Mouse (Mus musculus) cerebellum, adult 9-10 months (tissue): ENCODE results near the gene Ccdc97.
"Not testable (repeated sequence)": the region's sequence is repeated elsewhere in the genome, so short reads cannot be mapped to it uniquely, and the experiment has no call there.

ENCODE experiments used
- DNase-seq: peaks from one replicate; pipeline ENCODE4 v3.0.0; 2022

Gene Ccdc97

GRCm38 (mm10) chr7:25718788-25719417 is at the start of gene Ccdc97:
Ccdc97 (minus strand) TSS chr7:25719088.
- DNase-seq: peak; percentile 95

GRCm38 (mm10) chr7:25768229-25768628 is 49.3 kb upstream of the Ccdc97 start:
- DNase-seq: no peak

- DNase-seq: no peak
Measured at GRCm38 (mm10) chr7:25766108-25766507, 47.2 kb upstream of the Ccdc97 start.

DNA sequence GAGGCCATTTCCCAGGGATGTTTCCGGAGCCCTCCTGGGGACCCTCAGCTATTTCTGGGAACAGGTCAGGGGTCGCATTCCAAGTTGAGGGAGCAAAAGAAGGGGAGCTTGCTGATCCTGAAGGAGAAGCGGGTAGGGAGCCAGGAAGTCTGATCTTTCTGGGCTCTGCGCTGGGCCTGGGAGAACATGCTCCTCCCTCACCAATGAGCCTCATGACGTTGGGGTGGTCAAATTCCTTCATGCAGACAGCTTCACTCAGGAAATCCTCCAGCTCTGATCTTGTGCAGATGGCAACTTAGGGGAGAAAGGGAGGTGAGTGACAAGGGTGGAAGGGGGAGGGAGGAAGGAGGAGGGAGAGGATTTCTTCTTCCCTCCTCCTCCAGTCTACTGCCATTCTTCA is 45.3 kb upstream of the Ccdc97 start:
- DNase-seq: no peak

DNA sequence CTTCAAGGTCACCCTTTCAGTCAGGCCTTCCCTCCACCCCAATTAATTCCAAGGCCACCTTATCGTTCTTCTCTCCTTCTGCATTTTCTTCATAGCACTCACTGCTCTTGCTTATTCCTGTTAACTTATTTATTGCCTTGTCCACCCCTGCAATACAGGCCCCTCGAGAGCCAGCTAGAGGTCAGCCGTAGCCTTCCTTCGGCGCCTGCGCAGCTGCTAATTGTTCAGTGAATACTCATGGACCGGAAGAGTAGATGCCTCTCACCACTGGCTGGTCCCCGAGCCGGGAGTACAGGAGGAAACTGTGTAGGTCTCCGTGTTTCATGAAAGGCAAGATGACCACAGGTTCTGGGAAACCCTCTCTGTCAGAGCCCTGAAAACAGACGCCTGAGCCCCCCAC is 44.8 kb upstream of the Ccdc97 start:
- no peak for DNase-seq

- DNase-seq: no peak
Measured at GRCm38 (mm10) chr7:25761354-25761753, 42.5 kb upstream of the Ccdc97 start.

- DNase-seq: peak; percentile 86
Measured at GRCm38 (mm10) chr7:25756011-25756410, 37.1 kb upstream of the Ccdc97 start.

GRCm38 (mm10) chr7:25755468-25755833 is 36.6 kb upstream of the Ccdc97 start:
- no peak for DNase-seq

- peak; percentile 100 for DNase-seq
Measured at GRCm38 (mm10) chr7:25754738-25755467, 36.0 kb upstream of the Ccdc97 start, which contains the start of gene Hnrnpul1. Hnrnpul1 (minus strand) TSS chr7:25754757.

DNA sequence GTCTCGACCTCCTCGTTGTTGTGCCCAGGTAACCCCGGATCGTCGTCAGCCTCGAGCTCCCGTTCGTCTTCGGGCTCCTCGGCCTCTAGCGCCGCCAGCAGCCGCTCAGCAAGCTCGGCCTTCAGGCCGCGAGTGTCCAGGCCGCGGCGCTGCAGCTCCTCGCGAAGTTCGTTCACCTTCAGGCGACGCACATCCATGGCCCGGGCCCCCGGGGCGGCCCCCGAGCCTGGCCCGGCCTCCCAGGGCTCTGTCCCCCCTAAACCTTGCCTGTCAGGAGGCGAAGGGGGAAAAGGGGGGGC is 35.5 kb upstream of the Ccdc97 start:
- no peak for DNase-seq

DNA sequence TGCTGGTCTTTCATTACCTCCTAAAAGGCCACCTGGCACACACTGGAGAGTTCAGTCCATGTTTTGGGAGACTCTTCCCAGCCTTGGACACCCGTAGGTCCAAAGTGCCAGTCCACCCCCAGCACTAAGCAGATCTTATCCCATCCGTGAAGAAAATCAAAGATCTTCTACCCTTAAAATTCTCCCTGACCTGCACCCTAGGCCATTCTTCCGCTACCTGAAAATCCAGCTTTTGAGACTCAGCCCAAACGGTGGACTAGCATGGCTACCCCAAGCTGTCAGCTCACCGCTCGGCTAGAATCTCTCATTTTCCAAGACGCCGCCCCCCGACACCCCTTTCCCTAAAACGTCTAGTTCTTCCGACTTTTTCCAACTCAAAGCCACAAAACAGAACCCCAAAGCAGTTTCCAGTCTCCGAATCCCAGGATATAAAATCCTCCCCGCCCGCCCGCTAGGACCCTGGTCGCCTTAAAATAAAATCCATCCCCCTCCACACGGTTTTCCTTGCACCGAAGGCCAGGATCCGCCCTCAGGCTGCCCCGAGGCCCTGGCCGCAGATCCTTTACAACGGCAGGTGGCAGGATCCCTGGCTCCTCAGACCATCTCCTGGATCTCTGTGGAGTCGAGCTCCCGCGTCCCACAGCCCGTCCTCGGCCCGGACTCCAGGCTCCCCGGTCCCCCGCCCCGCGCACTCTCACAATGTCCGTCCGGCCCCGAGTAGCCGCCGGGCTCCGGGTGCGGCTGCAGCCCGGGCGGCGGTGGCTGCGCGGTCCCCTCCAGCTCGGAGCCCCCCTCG is 35.0 kb upstream of the Ccdc97 start:
- DNase-seq: peak; percentile 48

DNA sequence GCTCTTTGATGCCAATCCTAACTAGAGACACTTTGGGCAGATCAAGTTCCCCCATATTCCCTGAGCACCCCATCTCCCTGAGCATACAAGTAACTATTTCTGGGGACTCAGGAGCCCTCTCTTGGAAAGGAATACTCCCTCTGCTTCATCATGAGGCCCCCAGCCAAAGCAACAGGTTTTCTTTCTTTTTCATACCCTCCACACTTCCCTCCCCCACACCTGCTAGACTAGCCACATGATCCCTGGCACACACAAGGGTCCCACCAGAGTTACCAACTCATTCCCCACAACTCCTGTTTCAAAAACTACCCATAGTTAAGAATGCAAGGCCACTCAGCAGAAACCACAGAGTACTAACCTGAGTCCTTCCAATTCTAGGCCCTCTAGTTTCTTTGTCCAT is 34.2 kb upstream of the Ccdc97 start:
- peak; percentile 55 for DNase-seq

DNA sequence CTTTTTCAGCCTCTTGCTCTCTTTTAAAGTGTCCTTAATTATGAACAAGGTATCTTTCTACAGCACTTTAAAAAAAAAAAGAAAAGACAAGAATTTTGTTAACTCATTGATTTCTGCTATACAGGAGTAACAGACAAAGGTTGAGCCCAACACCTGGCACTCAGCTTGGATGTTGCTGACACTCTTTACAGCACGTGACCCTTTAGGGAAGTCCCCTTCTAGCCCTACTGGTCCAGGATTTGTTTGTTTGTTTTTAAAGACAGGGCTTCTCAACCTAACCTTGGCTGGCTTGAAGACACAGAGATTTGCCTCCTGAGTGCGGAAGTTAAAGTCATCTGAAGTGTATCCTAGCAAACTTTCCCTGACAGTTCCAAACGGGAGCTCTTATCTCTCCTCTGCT is 28.0 kb upstream of the Ccdc97 start:
- DNase-seq: no peak

DNA sequence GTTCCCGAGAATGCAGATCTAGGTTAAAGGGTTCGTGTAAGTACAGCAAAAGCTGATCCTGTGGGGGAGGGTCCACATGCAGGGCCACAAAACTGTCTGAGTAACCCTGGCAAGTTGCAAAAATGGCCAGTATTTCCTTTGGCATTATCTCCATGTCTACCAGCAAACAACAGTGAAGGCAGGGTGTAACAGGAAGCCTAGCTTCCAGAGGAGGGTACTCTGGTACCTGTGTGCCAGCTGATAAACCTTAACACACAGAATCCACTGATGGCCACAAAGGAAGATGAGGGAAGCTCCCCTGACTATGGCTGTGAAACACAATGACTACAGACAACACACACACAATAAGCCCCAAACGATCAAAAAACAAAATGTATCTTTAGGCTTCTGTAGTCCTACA is 19.4 kb upstream of the Ccdc97 start:
- no peak for DNase-seq

DNA sequence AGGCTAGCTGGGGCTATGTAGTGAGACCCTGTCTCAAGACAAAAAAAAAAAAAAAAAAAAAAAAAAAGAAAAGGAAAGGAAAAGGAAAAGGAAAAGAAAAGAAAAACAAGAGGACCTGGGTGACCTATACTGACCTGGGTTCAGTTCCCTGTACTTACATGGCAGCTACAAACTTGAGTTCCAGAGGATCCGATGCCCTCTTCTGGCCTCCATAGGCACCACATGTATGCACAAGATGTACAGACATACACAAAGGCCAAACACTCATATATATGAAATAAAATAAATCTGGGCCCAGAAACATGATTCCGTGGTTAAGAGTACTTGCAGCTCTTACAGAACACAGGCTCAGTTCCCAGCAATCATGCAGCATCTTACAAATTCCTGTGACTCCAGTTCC is 18.0 kb upstream of the Ccdc97 start:
- DNase-seq: no peak

- no peak for DNase-seq
Measured at GRCm38 (mm10) chr7:25734991-25735390, 16.1 kb upstream of the Ccdc97 start.

- DNase-seq: no peak
Measured at GRCm38 (mm10) chr7:25731294-25732055, 12.6 kb upstream of the Ccdc97 start.

GRCm38 (mm10) chr7:25729862-25730261 is 11.0 kb upstream of the Ccdc97 start:
- DNase-seq: no peak

- DNase-seq: no peak
Measured at GRCm38 (mm10) chr7:25729396-25729795, 10.5 kb upstream of the Ccdc97 start.

DNA sequence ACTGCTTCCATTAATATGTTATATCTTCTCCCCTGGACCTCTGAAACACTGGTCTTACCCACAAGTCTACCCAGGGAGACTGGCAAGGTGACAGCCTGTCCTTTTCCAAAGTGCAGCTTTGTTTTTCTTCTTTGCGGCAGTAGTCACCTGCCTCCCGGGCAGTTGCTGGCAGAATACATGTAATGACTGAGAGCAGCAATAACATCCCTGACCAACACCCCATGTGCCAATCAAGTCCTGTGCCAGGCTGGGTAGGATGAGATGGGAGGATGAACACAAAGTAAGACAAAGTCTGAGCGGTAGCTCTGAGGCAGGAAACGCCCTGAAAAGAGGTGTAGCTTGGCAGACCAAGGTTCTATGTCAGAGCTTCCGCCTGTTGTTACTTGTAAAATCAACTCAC is 8.9 kb upstream of the Ccdc97 start:
- no peak for DNase-seq

DNA sequence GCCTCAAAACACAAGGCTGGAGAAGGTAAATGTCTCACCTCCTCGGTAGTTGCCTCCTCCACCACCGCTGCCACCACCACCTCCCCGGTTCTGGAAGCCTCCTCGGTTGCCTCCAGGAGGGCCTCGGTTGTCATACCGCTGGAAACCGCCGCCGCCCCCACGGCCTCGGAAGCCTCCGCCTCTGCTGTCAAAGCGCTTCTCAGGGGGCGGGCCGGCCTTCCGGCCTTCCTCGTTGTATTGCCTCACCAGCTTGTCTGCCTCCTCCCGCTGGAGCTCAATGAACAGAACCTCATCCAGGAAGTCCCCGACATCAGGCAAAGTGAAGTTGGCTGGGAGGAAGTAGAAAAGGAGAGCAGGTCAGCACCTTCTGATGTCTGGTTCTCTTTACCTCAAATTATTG is 7.0 kb upstream of the Ccdc97 start:
- DNase-seq: no peak

GRCm38 (mm10) chr7:25721776-25722175 is 2.9 kb upstream of the Ccdc97 start:
- not testable (repeated sequence) for DNase-seq

DNA sequence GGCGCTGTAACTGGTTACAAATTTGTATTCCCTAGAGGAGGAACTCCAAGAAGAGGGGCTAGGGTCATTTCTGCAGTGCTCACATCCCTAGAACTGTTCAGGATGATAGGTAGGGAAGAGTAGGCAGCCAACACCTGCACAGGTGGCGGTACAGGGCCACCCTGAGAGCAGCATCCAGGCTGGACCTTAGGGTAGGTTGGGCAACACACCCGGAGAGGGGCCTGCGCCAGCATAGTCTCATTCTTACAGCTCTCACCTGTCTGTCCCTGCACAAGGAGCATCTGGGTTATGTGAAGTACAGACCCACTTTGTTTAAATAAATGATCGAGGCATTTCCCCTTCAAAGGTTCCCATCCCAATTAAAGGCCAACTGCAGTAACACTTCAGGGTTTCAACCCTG is 1.9 kb upstream of the Ccdc97 start:
- no peak for DNase-seq
